Comparison of ENCODE assay signal across 9 mouse cellular contexts in genomic region chr4:140813358-140814185, GRCm38 (mm10). TPM values are rescaled to one million over a fixed set of nuclear protein-coding genes. Genes with fewer than 3 reads are reported as not detected.
DNase-seq lines count a peak whose midpoint lies in the region; ATAC-seq and TF ChIP-seq lines count a peak whose summit lies in the region.
"Had no signal": no experiment of that assay in that cellular context is flagged by ENCODE, and none has a peak within 500 bp of the region (broad histone marks: within the 10 kb centered on the region; RNA-seq: fewer than 3 reads in every experiment).

No protein-coding gene starts in this region.

- H3K9ac ChIP-seq in ES-Bruce4 (ENCODE audit: low read depth, poor library complexity, severe bottlenecking): peak overlapping the region; percentile 22; the same call in 1 of the 2 replicates
- no peak overlapping the region for H3K9ac ChIP-seq in forebrain, embryonic 12.5 days
- H3K9ac ChIP-seq in liver, embryonic 14.5 days (replicated peaks): no peak overlapping the region

- H3K9me3 ChIP-seq in ES-Bruce4 (replicated peaks; ENCODE audit: control insufficient read depth, insufficient read depth, low read length, poor library complexity, severe bottlenecking): no peaks in the 10 kb centered on the region
- H3K9me3 ChIP-seq in forebrain, embryonic 12.5 days: no peaks in the 10 kb centered on the region
- no peaks in the 10 kb centered on the region for H3K9me3 ChIP-seq in liver, embryonic 14.5 days (ENCODE audit: control insufficient read depth, low read length)

- no peak for ATAC-seq in forebrain, embryonic 12.5 days (ENCODE audit: low FRiP score)
- ATAC-seq in liver, embryonic 14.5 days (ENCODE audit: insufficient read depth): no peak

- peak overlapping the region; percentile 56 for H3K4me2 ChIP-seq in forebrain, embryonic 12.5 days
- H3K4me2 ChIP-seq in liver, embryonic 14.5 days (ENCODE audit: low read depth): peak overlapping the region; percentile 92

- no peak for TF ChIP-seq EP300 in ES-Bruce4 (IDR thresholded peaks at IDR 0.05; ENCODE audit: insufficient read depth, low read depth, low read length)
- no peak for TF ChIP-seq EP300 in liver, embryonic 14.5 days (IDR thresholded peaks at IDR 0.05; ENCODE audit: low read depth)

- H3K36me3 ChIP-seq in ES-Bruce4 (ENCODE audit: control insufficient read depth, insufficient read depth, low read length, poor library complexity, severe bottlenecking): no peaks in the 10 kb centered on the region
- H3K36me3 ChIP-seq in forebrain, embryonic 12.5 days (replicated peaks): no peaks in the 10 kb centered on the region
- H3K36me3 ChIP-seq in liver, embryonic 14.5 days (replicated peaks; ENCODE audit: control insufficient read depth, insufficient read depth, low read depth): no peaks in the 10 kb centered on the region

- no peaks in the 10 kb centered on the region for H3K27me3 ChIP-seq in ES-Bruce4 (ENCODE audit: control insufficient read depth, insufficient read depth, low read length, poor library complexity, severe bottlenecking)
- peaks cover 27% of the 10 kb centered on the region for H3K27me3 ChIP-seq in forebrain, embryonic 12.5 days
- no peaks in the 10 kb centered on the region for H3K27me3 ChIP-seq in liver, embryonic 14.5 days (ENCODE audit: control insufficient read depth, insufficient read depth, low read length)

- peaks cover 13% of the 10 kb centered on the region for H3K4me1 ChIP-seq in ES-Bruce4 (ENCODE audit: control insufficient read depth, insufficient read depth, low read length)
- H3K4me1 ChIP-seq in forebrain, embryonic 12.5 days: peaks cover 25% of the 10 kb centered on the region
- H3K4me1 ChIP-seq in liver, embryonic 14.5 days (replicated peaks; ENCODE audit: control insufficient read depth in 2 of 2, insufficient read depth in 2 of 2, low read length in 1 of 2): peaks cover 29 to 46% of the 10 kb centered on the region in 2 experiments

- no peak for TF ChIP-seq POLR2A in ES-Bruce4 (IDR thresholded peaks at IDR 0.05; ENCODE audit: insufficient read depth, low read length)

- peak overlapping the region; percentile 14 for H3K27ac ChIP-seq in ES-Bruce4 (ENCODE audit: insufficient read depth, low read length)
- no peak overlapping the region for H3K27ac ChIP-seq in forebrain, embryonic 12.5 days
- no peak overlapping the region for H3K27ac ChIP-seq in liver, embryonic 14.5 days

- 21% methylated on average over 13 of the region's 13 CpGs for WGBS in forebrain, embryonic 12.5 days
- 41% methylated on average over 13 of the region's 13 CpGs for WGBS in liver, embryonic 14.5 days (ENCODE audit: insufficient replicate concordance)

- H3K4me3 ChIP-seq in ES-Bruce4 (ENCODE audit: low read depth, low read length): peak overlapping the region; percentile 80
- peak overlapping the region; percentile 33; the same call in 1 of the 2 replicates for H3K4me3 ChIP-seq in forebrain, embryonic 12.5 days (replicated peaks)
- peak overlapping the region; percentile 64 to 68 for H3K4me3 ChIP-seq in liver, embryonic 14.5 days (ENCODE audit: insufficient read depth in 1 of 2, low read depth in 2 of 2, low read length in 2 of 2)

- peak; percentile 4 for DNase-seq in kidney, adult 18-20 months
- no peak for DNase-seq in kidney, adult 9 months
- no peak for DNase-seq in liver, embryonic 14.5 days (ENCODE audit: low read depth in 3 of 3, low spot score in 3 of 3)
- no peak for DNase-seq in adrenal gland, postnatal 14 days
- DNase-seq in left cerebral cortex, adult 8-10 months (ENCODE audit: low spot score in 2 of 2): no peak
- DNase-seq in left cerebral cortex, adult 18-20 months (ENCODE audit: low spot score in 2 of 2): no peak

- no peak for TF ChIP-seq CTCF in ES-Bruce4 (IDR thresholded peaks at IDR 0.05; ENCODE audit: low read depth, low read length)
- TF ChIP-seq CTCF in liver, embryonic 14.5 days (IDR thresholded peaks at IDR 0.05; ENCODE audit: low read depth): no peak

RNA-seq across cellular contexts. Expression of gene Padi3, which starts 3.1 kb away (rescaled TPM):
- polyA plus RNA-seq in ES-Bruce4 (2011; ENCODE audit: insufficient read depth, insufficient read length, low read depth, missing spikeins): 2.8 and 3.1 TPM in 2 replicates
- 0.06 TPM in 1 of 2 replicates, not detected in the other for polyA plus RNA-seq in forebrain, embryonic 12.5 days (2016; fragmentation: Nextera tagmentation; extraction: Ambion mirVana)
- 0.11 and 0.17 TPM in 2 replicates for polyA plus RNA-seq in liver, embryonic 14.5 days (2012; rRNA removed)
- 0.13 and 0.25 TPM in 2 replicates for polyA plus RNA-seq in liver, embryonic 14.5 days (2014; fragmentation: Nextera tagmentation; extraction: Ambion mirVana)
- not detected in 2 replicates for total RNA-seq in adrenal gland, postnatal 14 days (2021)
- total RNA-seq in left cerebral cortex, adult 8-10 months (2022): not detected
- total RNA-seq in left cerebral cortex, adult 18-20 months (2021): not detected
- polyA plus RNA-seq: cortical plate, adult 2 months had no signal

RNA-seq across cellular contexts. Expression of gene Padi1, which starts 32.0 kb away (rescaled TPM):
- 0.29 and 0.43 TPM in 2 replicates for polyA plus RNA-seq in ES-Bruce4 (2011; ENCODE audit: insufficient read depth, insufficient read length, low read depth, missing spikeins)
- polyA plus RNA-seq in forebrain, embryonic 12.5 days (2016; fragmentation: Nextera tagmentation; extraction: Ambion mirVana): 0.10 TPM in 1 of 2 replicates, not detected in the other
- 0.01 and 0.02 TPM in 2 replicates for polyA plus RNA-seq in liver, embryonic 14.5 days (2012; rRNA removed)
- polyA plus RNA-seq in liver, embryonic 14.5 days (2014; fragmentation: Nextera tagmentation; extraction: Ambion mirVana): 0.06 TPM in 1 of 2 replicates, not detected in the other
- total RNA-seq in adrenal gland, postnatal 14 days (2021): not detected in 2 replicates
- total RNA-seq in left cerebral cortex, adult 8-10 months (2022): under 1 TPM in 2 of 4 experiments, not detected in 2; 0.11 to 0.16 TPM
- total RNA-seq in left cerebral cortex, adult 18-20 months (2021): not detected

RNA-seq across cellular contexts. Expression of gene Padi4, which starts 39.5 kb away (rescaled TPM):
- 2.2 and 2.3 TPM in 2 replicates for polyA plus RNA-seq in ES-Bruce4 (2011; ENCODE audit: insufficient read depth, insufficient read length, low read depth, missing spikeins)
- polyA plus RNA-seq in forebrain, embryonic 12.5 days (2016; fragmentation: Nextera tagmentation; extraction: Ambion mirVana): 0.90 and 1.8 TPM in 2 replicates
- polyA plus RNA-seq in liver, embryonic 14.5 days (2012; rRNA removed): 0.37 and 0.58 TPM in 2 replicates
- polyA plus RNA-seq in liver, embryonic 14.5 days (2014; fragmentation: Nextera tagmentation; extraction: Ambion mirVana): 0.34 and 0.52 TPM in 2 replicates
- 0.75 and 0.85 TPM in 2 replicates for total RNA-seq in adrenal gland, postnatal 14 days (2021)
- 1 to 10 TPM in 1 of 4 experiments, not detected in 3; 1.6 TPM for total RNA-seq in left cerebral cortex, adult 8-10 months (2022)
- total RNA-seq in left cerebral cortex, adult 18-20 months (2021): not detected
